Mouse (Mus musculus): ENCODE measurements around the gene Esrrg. TPM values are rescaled to one million over a fixed set of nuclear protein-coding genes. Genes with fewer than 3 reads are reported as not detected.

The Esrrg gene
- polyA plus RNA-seq, 1 experiment = not detected

DNA sequence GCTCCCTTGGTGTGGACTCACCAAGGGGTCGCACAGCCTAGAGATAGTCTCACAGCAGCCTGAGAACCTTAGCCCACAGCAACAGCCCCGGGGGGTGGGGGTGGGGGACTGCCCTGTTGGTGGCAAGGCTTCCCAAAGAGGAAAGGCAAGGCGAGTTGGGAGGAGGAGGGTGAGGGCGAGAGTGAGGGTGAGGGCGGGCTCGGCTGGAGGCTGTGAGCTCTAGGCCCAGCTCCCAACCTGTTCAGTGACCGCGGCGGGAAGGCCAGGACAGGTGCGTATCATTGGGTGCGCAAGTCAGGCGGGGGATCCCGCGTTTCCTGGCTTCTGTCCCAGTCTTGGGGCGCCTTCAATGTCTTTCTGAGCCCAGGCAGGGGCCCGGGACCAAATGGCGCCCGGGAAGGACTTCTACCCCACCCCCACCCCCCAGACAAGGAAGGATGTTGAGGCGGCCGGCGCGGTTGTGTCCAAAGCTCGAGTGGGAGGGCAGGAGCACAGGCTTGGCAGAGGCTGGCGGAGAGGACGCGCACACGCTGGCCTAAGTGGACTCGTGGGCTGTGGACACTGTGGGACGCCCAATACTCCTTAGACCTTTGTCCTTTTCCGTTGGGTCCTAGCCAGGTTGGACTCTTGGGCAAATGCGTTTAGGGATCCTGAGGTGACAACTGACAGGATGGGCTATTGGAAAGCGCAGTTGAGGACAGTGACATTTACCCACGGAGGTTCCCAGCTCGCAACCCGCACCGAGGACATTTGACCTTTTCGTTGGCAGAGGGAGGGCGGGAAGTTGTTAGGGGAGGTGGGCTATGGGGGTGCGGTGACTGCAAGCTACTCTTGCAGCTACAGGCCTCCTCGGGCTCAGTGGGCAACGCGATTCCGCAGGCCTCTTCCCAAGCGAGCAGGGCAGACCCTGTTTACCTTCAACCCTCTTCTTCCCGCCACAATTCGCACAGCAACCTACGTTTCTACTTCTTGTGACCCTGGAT is 1.2 kb upstream of the Esrrg start:
- TF ChIP-seq TAL1 (IDR thresholded peaks at IDR 0.05; ENCODE audit: low read length) = no peak
- no peak for TF ChIP-seq GATA1 (IDR thresholded peaks at IDR 0.05; ENCODE audit: low read length)
- Histone ChIP-seq H3K4me3 (replicated peaks) (no peak overlapping the region), H3K9me3 (ENCODE audit: control insufficient read depth, low read length) (no peaks in the 10 kb centered on the region), H3K4me1 (ENCODE audit: control insufficient read depth) (no peaks in the 10 kb centered on the region), H3K36me3 (ENCODE audit: control insufficient read depth) (no peaks in the 10 kb centered on the region), H3K27me3 (ENCODE audit: control insufficient read depth) (peaks cover 89% of the 10 kb centered on the region)

GRCm38 (mm10) chr1:187609021-187609852 is 646 bp downstream of the Esrrg start:
- Histone ChIP-seq H3K4me1 (ENCODE audit: control insufficient read depth) (no peaks in the 10 kb centered on the region), H3K4me3 (replicated peaks) (no peak overlapping the region), H3K27me3 (ENCODE audit: control insufficient read depth) (peaks cover 78% of the 10 kb centered on the region), H3K9me3 (ENCODE audit: control insufficient read depth, low read length) (no peaks in the 10 kb centered on the region), H3K36me3 (ENCODE audit: control insufficient read depth) (no peaks in the 10 kb centered on the region)
- TF ChIP-seq TAL1 (IDR thresholded peaks at IDR 0.05; ENCODE audit: low read length) (no peak), GATA1 (IDR thresholded peaks at IDR 0.05; ENCODE audit: low read length) (no peak)

DNA sequence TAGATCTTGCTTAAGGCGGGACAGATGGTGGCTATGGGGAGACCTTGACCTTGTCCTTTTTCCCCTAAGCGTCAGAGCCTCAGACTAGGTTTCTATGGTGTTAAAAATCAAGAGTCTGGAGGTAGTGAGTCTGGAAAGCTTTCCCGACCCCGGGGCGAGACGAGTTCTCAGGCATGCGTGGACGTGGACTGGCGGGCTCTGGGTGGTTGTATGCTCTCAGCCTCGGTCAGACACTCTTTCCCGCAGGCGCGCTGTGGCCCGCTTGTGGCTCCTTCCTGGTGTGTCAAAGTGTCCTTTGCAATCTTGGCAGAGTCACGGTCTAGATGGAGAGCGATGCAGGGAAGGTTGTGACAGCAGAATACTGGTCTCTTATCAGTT is 1.3 kb downstream of the Esrrg start:
- H3K4me3 ChIP-seq (replicated peaks) = no peak overlapping the region
- H3K9me3 ChIP-seq (ENCODE audit: control insufficient read depth, low read length) = no peaks in the 10 kb centered on the region
- TF ChIP-seq GATA1 (IDR thresholded peaks at IDR 0.05; ENCODE audit: low read length) = no peak
- TF ChIP-seq TAL1 (IDR thresholded peaks at IDR 0.05; ENCODE audit: low read length) = no peak
- H3K36me3 ChIP-seq (ENCODE audit: control insufficient read depth) = no peaks in the 10 kb centered on the region
- H3K27me3 ChIP-seq (ENCODE audit: control insufficient read depth) = peaks cover 72% of the 10 kb centered on the region
- no peaks in the 10 kb centered on the region for H3K4me1 ChIP-seq (ENCODE audit: control insufficient read depth)

DNA sequence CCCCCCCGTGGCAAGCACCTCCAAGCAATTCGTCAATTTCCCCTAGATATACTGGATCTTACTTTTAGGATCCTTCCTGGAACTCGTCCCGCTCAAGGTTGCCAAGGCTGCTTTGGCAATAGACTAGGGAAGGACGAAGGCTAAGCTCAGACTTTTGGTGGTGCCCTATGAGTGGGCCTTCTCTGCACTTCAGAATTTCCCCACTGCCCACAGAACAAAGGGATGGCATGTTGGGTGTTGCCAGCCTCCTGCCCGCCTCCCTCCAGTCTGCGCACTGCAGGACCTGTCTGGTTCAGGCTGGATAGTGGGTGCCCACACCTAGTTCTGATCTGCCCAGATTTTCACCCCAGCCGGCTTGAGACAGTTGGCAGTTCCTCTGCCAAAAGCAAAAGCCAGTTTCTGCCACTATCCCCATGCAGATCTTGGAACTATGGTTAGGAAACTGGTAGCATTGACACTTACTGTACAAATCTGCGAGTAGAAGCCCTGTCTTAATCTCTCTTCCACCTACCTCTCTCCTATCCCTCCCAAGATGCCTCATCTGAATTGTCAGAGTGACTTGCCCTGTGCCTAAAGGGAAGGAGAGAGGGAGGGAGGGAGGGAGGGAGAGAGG is 1.9 kb downstream of the Esrrg start:
- H3K9me3 ChIP-seq (ENCODE audit: control insufficient read depth, low read length) = no peaks in the 10 kb centered on the region
- no peak overlapping the region for H3K4me3 ChIP-seq (replicated peaks)
- H3K27me3 ChIP-seq (ENCODE audit: control insufficient read depth) = peaks cover 66% of the 10 kb centered on the region
- no peak for TF ChIP-seq GATA1 (IDR thresholded peaks at IDR 0.05; ENCODE audit: low read length)
- no peak for TF ChIP-seq TAL1 (IDR thresholded peaks at IDR 0.05; ENCODE audit: low read length)
- H3K4me1 ChIP-seq (ENCODE audit: control insufficient read depth) = no peaks in the 10 kb centered on the region
- H3K36me3 ChIP-seq (ENCODE audit: control insufficient read depth) = no peaks in the 10 kb centered on the region

GRCm38 (mm10) chr1:187611925-187612324 is 3.3 kb downstream of the Esrrg start:
- no peak for TF ChIP-seq TAL1 (IDR thresholded peaks at IDR 0.05; ENCODE audit: low read length)
- TF ChIP-seq GATA1 (IDR thresholded peaks at IDR 0.05; ENCODE audit: low read length) = no peak
- Histone ChIP-seq H3K36me3 (ENCODE audit: control insufficient read depth) (no peaks in the 10 kb centered on the region), H3K9me3 (ENCODE audit: control insufficient read depth, low read length) (no peaks in the 10 kb centered on the region), H3K27me3 (ENCODE audit: control insufficient read depth) (peaks cover 51% of the 10 kb centered on the region), H3K4me1 (ENCODE audit: control insufficient read depth) (no peaks in the 10 kb centered on the region), H3K4me3 (replicated peaks) (no peak overlapping the region)

DNA sequence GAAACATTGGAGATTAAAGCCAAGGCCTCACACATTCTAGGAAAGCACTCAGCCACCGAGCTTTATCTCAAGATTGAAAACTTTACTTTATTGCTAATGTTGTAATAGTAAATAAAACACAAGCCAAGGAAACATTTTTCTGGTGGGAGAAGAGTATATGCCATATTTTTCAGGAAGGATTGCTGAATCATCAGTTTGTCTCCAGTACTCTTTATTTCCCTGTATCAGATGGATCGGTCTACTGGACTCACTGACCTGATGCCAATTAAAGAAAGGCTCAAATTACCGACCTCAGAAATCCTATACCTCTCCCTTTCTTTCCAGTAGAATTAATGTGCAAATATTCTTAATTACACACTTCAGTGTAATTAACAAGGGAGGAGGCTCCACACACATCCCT is 4.7 kb downstream of the Esrrg start:
- peaks cover 38% of the 10 kb centered on the region for H3K27me3 ChIP-seq (ENCODE audit: control insufficient read depth)
- no peaks in the 10 kb centered on the region for H3K9me3 ChIP-seq (ENCODE audit: control insufficient read depth, low read length)
- TF ChIP-seq TAL1 (IDR thresholded peaks at IDR 0.05; ENCODE audit: low read length) (no peak), GATA1 (IDR thresholded peaks at IDR 0.05; ENCODE audit: low read length) (no peak)

DNA sequence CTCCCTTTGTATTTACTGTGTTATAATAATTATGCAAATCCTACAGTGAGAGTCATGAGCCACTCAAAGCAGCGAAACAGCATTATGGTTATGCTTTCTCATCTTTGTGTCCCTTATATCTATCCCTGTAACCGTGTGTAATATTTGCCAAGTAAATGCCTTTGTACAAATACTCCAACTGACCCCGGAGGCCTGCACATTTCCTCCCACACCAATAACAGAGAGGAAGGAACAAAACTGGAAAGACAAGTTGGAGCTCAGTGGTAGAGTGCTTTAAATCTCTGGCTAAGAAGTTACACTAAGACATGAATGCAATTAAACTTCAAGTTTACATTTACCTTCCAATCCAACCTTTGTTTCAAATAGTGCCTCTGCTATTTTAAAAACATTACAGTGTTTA is 15.4 kb downstream of the Esrrg start:
- no peak overlapping the region for H3K4me3 ChIP-seq (replicated peaks)
- no peaks in the 10 kb centered on the region for H3K9me3 ChIP-seq (ENCODE audit: control insufficient read depth, low read length)
- H3K36me3 ChIP-seq (ENCODE audit: control insufficient read depth) = no peaks in the 10 kb centered on the region
- TF ChIP-seq TAL1 (IDR thresholded peaks at IDR 0.05; ENCODE audit: low read length) (no peak), GATA1 (IDR thresholded peaks at IDR 0.05; ENCODE audit: low read length) (no peak)
- no peaks in the 10 kb centered on the region for H3K4me1 ChIP-seq (ENCODE audit: control insufficient read depth)
- H3K27me3 ChIP-seq (ENCODE audit: control insufficient read depth) = no peaks in the 10 kb centered on the region

More for the DNA sequence above, 4.7 kb downstream of the Esrrg start:
- H3K4me1 ChIP-seq (ENCODE audit: control insufficient read depth) = no peaks in the 10 kb centered on the region
- H3K4me3 ChIP-seq (replicated peaks) = no peak overlapping the region
- H3K36me3 ChIP-seq (ENCODE audit: control insufficient read depth) = no peaks in the 10 kb centered on the region

- Histone ChIP-seq H3K4me3 (replicated peaks) (no peak overlapping the region), H3K27me3 (ENCODE audit: control insufficient read depth) (no peaks in the 10 kb centered on the region), H3K9me3 (ENCODE audit: control insufficient read depth, low read length) (peaks cover 7% of the 10 kb centered on the region), H3K36me3 (ENCODE audit: control insufficient read depth) (no peaks in the 10 kb centered on the region), H3K4me1 (ENCODE audit: control insufficient read depth) (no peaks in the 10 kb centered on the region)
- no peak for TF ChIP-seq GATA1 (IDR thresholded peaks at IDR 0.05; ENCODE audit: low read length)
- no peak for TF ChIP-seq TAL1 (IDR thresholded peaks at IDR 0.05; ENCODE audit: low read length)
Measured at GRCm38 (mm10) chr1:187630361-187630760, 21.8 kb downstream of the Esrrg start.
